Mouse (Mus musculus) heart, adult 2 months (tissue): Measurements from ENCODE around the gene Abr.

Experiments
- CTCF ChIP-seq: fragments of 200-600 bp; IDR thresholded peaks from 2 replicates; pipeline ENCODE4 v1.8.1; 2022; ENCODE audit warnings: antibody characterized with exemption, mild to moderate bottlenecking, moderate library complexity
- EP300 ChIP-seq: fragments of 200-500 bp; IDR thresholded peaks from 2 replicates; pipeline ENCODE4 v1.6.1; 2011; ENCODE audit warnings: low read depth, low read length, control low read depth; ENCODE audit not compliant: insufficient read depth
- POLR2A ChIP-seq: fragments of 200-500 bp; IDR thresholded peaks from 2 replicates; pipeline ENCODE4 v1.6.1; 2011; ENCODE audit warnings: mild to moderate bottlenecking, low read depth, low read length, control low read depth; ENCODE audit not compliant: insufficient read depth

- TF ChIP-seq CTCF (no peak), POLR2A (no peak), EP300 (no peak)
These were observed 124.9 kb downstream of the Abr start for GRCm38 (mm10) chr11:76497066-76497768.
